Mouse (Mus musculus): ENCODE results near the gene Cyth3. TPM values are rescaled to one million over a fixed set of nuclear protein-coding genes. Genes with fewer than 3 reads are reported as not detected.

The Cyth3 gene
- polyA plus RNA-seq, 1 experiment from 2014 or later = 42.4 TPM

DNA sequence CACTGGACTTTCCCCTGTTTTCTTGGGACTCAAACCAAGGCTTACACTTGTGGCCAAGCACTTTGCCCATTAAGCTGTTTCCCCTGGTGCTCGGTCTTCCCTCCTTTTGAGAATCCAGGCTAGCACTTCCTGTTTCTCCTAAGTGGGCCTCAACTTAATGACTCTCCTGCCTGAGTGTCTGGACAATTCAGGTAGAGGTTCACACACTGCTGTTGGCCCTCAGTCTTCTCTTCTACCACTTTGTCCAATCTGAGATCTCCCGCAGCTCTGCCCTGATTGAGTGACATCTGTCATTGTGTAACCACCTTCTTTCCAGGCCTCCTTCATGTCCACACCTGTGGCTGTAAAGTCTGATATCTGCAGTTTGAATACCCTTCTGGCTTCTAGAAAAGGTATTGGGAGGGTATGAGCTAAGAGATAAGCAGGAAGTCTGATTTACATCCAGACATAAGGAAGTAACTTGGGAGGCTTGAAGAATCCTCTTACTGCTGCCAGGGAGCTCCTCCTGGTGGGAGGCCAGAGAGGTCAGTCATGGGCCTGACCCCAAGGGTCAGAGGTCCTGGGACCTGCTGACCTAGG lies 127.5 kb downstream of the Cyth3 start:
- H3K4me3 ChIP-seq = no peak overlapping the region
- H3K4me2 ChIP-seq = no peak overlapping the region
- no peak for ATAC-seq (ENCODE audit: low FRiP score, low read depth)
- H3K27me3 ChIP-seq = 0 out of 2 replicates have a peak, but pooled peaks cover 5% of the 10 kb centered on the region
- H3K9me3 ChIP-seq = no peaks in the 10 kb centered on the region
- 75% methylated on average over 2 of the region's 2 CpGs for WGBS
- no peaks in the 10 kb centered on the region for H3K4me1 ChIP-seq (replicated peaks)
- H3K9ac ChIP-seq = no peak overlapping the region
- H3K36me3 ChIP-seq = no peaks in the 10 kb centered on the region
- H3K27ac ChIP-seq (replicated peaks) = no peak overlapping the region

DNA sequence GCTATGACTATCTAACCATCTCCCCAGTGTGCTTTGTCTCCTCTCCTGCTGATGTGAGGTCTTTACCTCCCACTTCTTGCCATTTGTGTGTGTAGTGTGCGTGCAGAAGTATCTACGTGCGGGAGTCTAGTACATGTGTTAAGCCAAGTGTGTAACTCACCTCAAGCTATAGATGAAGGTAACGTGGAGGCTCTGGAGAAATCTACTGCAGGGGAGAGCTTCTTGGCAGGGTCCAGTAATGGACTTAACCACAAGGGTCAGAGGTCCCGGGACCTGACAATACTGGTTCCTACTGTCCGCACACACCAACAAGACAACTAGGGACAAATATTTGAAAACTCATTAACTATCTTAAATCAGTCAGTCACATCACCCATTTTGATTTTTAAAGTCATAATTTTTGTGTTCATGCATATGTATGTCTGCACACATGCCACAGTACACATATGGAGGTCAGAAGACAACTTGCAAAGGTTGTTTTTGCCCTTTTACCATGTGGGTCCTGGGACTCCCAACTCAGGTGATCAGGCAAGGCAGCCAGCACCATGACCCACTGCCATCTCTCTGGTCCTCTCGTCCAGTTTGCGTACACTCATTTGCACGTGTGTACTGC lies 133.4 kb downstream of the Cyth3 start:
- WGBS = 94% methylated on average over 9 of the region's 9 CpGs
- Histone ChIP-seq H3K9me3 (no peaks in the 10 kb centered on the region), H3K4me1 (replicated peaks) (peaks cover 12% of the 10 kb centered on the region), H3K27ac (replicated peaks) (no peak overlapping the region), H3K4me2 (no peak overlapping the region), H3K9ac (no peak overlapping the region), H3K4me3 (no peak overlapping the region), H3K36me3 (no peaks in the 10 kb centered on the region), H3K27me3 (0 out of 2 replicates have a peak, but pooled peaks cover 11% of the 10 kb centered on the region)
- ATAC-seq (ENCODE audit: low FRiP score, low read depth) = no peak

GRCm38 (mm10) chr5:143757755-143758443 lies 135.7 kb downstream of the Cyth3 start:
- Histone ChIP-seq H3K4me1 (replicated peaks) (peaks cover 12% of the 10 kb centered on the region), H3K4me3 (peak overlapping the region; percentile 49), H3K9me3 (no peaks in the 10 kb centered on the region), H3K9ac (peak overlapping the region; percentile 50), H3K27me3 (0 out of 2 replicates have a peak, but pooled peaks cover 11% of the 10 kb centered on the region), H3K27ac (replicated peaks) (peak overlapping the region; percentile 55; the same call in 1 of the 2 replicates), H3K4me2 (peak overlapping the region; percentile 61), H3K36me3 (no peaks in the 10 kb centered on the region)
- WGBS = 19% methylated on average over 28 of the region's 28 CpGs
- ATAC-seq (ENCODE audit: low FRiP score, low read depth) = peak; percentile 96

DNA sequence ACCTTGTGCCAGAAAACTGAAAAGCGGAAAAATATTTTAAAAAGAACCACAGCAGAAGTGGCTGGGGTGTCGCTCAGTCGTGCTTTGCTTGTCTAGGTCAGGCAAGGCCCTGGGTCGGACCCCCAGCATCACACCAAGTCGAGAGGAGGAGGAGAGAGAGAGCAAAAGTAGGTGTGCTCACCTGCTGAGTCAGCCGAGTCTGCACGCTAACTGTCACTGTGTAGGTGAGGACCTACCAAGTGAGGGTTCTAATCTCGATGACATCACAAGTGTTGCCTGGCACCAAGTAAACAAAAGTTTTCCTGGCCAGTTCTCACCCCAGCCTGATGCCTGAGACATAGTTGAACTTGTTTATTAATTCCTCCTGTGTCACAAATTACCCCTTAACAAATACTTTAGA lies 137.3 kb downstream of the Cyth3 start:
- H3K4me2 ChIP-seq = peak overlapping the region; percentile 61

More for the DNA sequence above, 137.3 kb downstream of the Cyth3 start:
- Histone ChIP-seq H3K9ac (no peak overlapping the region), H3K36me3 (0 out of 2 replicates have a peak, but pooled peaks cover 3% of the 10 kb centered on the region), H3K4me3 (0 out of 2 replicates have a peak overlapping the region, but pooled peaks have one; percentile 49), H3K4me1 (replicated peaks) (peaks cover 12% of the 10 kb centered on the region), H3K27ac (replicated peaks) (no peak overlapping the region), H3K27me3 (0 out of 2 replicates have a peak, but pooled peaks cover 8% of the 10 kb centered on the region), H3K9me3 (no peaks in the 10 kb centered on the region)
- WGBS = 90% methylated on average over 8 of the region's 8 CpGs
- no peak for ATAC-seq (ENCODE audit: low FRiP score, low read depth)

Other genes with a start within 250 kb of the Cyth3 start
- gene Kdelr2, start 218.6 kb upstream of the Cyth3 start, polyA plus RNA-seq (2015; fragmentation: Nextera tagmentation; extraction: Ambion mirVana) = 130 and 133 TPM in 2 replicates
- gene Daglb, start 157.9 kb upstream of the Cyth3 start, polyA plus RNA-seq (2015; fragmentation: Nextera tagmentation; extraction: Ambion mirVana) = 20.7 and 21.4 TPM in 2 replicates
- gene Rac1, start 94.4 kb upstream of the Cyth3 start, polyA plus RNA-seq (2015; fragmentation: Nextera tagmentation; extraction: Ambion mirVana) = 404 and 446 TPM in 2 replicates
- gene Usp42, start 109.8 kb downstream of the Cyth3 start, polyA plus RNA-seq (2015; fragmentation: Nextera tagmentation; extraction: Ambion mirVana) = 27.3 and 28.1 TPM in 2 replicates
- 43.3 and 49.0 TPM in 2 replicates for gene Eif2ak1, start 195.3 kb downstream of the Cyth3 start, polyA plus RNA-seq (2015; fragmentation: Nextera tagmentation; extraction: Ambion mirVana)